ENCODE assay signal across 10 mouse cellular contexts in genomic region chr4:131205685-131206084, GRCm38 (mm10).
DNase-seq lines count a peak whose midpoint lies in the region; ATAC-seq and TF ChIP-seq lines count a peak whose summit lies in the region.
"Had no signal": no experiment of that assay in that cellular context is flagged by ENCODE, and none has a peak within 500 bp of the region (broad histone marks: within the 10 kb centered on the region; RNA-seq: fewer than 3 reads in every experiment).

No protein-coding gene starts in this region.

- TF ChIP-seq CTCF in lung, embryonic 14.5 days (IDR thresholded peaks at IDR 0.05; ENCODE audit: low read depth) = no peak
- no peak for TF ChIP-seq CTCF in lung, postnatal 0 days (IDR thresholded peaks at IDR 0.05)

- H3K4me1 ChIP-seq in embryonic facial prominence, embryonic 12.5 days = peaks cover 3% of the 10 kb centered on the region; the same call in 1 of the 2 replicates
- peaks cover 6% of the 10 kb centered on the region; the same call in 1 of the 2 replicates for H3K4me1 ChIP-seq in embryonic facial prominence, embryonic 10.5 days
- H3K4me1 ChIP-seq in lung, embryonic 14.5 days (ENCODE audit: insufficient read depth) = no peaks in the 10 kb centered on the region
- no peaks in the 10 kb centered on the region for H3K4me1 ChIP-seq in lung, postnatal 0 days (ENCODE audit: insufficient read depth, low read depth, low read length)
- H3K4me1 ChIP-seq in forebrain, embryonic 14.5 days (ENCODE audit: control insufficient read depth, insufficient read depth, low read length) = peaks cover 19% of the 10 kb centered on the region
- H3K4me1 ChIP-seq: heart, embryonic 15.5 days; liver, embryonic 15.5 days had no signal

- no peak for DNase-seq in embryonic facial prominence, embryonic 10.5 days (ENCODE audit: low spot score)
- DNase-seq in lung, embryonic 14.5 days = peak; percentile 7
- no peak for DNase-seq in lung, postnatal 0 days (ENCODE audit: low spot score)
- DNase-seq in cerebellum, adult 8-10 months = peak; percentile 97
- peak; percentile 60 for DNase-seq in forebrain, embryonic 14.5 days (ENCODE audit: low spot score)
- DNase-seq in spleen, postnatal 14 days (ENCODE audit: low spot score in 2 of 2) = no peak
- no peak for DNase-seq in spleen, postnatal 36 days (ENCODE audit: low spot score in 2 of 2)

- no peak for TF ChIP-seq EP300 in lung, postnatal 0 days (IDR thresholded peaks at IDR 0.05)

- H3K27ac ChIP-seq in embryonic facial prominence, embryonic 12.5 days = 0 out of 2 replicates have a peak overlapping the region, but pooled peaks have one; percentile 60
- H3K27ac ChIP-seq in embryonic facial prominence, embryonic 10.5 days (replicated peaks) = no peak overlapping the region
- H3K27ac ChIP-seq in lung, embryonic 14.5 days (ENCODE audit: low read depth) = no peak overlapping the region
- H3K27ac ChIP-seq in lung, postnatal 0 days (ENCODE audit: low read length) = no peak overlapping the region
- H3K27ac ChIP-seq in forebrain, embryonic 14.5 days (ENCODE audit: low read depth, low read length) = peak overlapping the region; percentile 87
- H3K27ac ChIP-seq: heart, embryonic 15.5 days; liver, embryonic 15.5 days had no signal

- H3K4me2 ChIP-seq in embryonic facial prominence, embryonic 12.5 days (replicated peaks) = no peak overlapping the region
- H3K4me2 ChIP-seq in lung, embryonic 14.5 days = no peak overlapping the region
- H3K4me2 ChIP-seq in lung, postnatal 0 days (replicated peaks; ENCODE audit: low read depth, low read length) = no peak overlapping the region
- H3K4me2 ChIP-seq in forebrain, embryonic 14.5 days (ENCODE audit: low read length) = no peak overlapping the region
- H3K4me2 ChIP-seq: heart, embryonic 15.5 days; liver, embryonic 15.5 days had no signal

- no peak overlapping the region for H3K9ac ChIP-seq in embryonic facial prominence, embryonic 12.5 days
- no peak overlapping the region for H3K9ac ChIP-seq in lung, embryonic 14.5 days
- no peak overlapping the region for H3K9ac ChIP-seq in lung, postnatal 0 days (replicated peaks; ENCODE audit: low read depth)
- H3K9ac ChIP-seq in forebrain, embryonic 14.5 days (ENCODE audit: low read length) = no peak overlapping the region
- H3K9ac ChIP-seq: heart, embryonic 15.5 days; liver, embryonic 15.5 days had no signal

- no peaks in the 10 kb centered on the region for H3K27me3 ChIP-seq in embryonic facial prominence, embryonic 12.5 days
- no peaks in the 10 kb centered on the region for H3K27me3 ChIP-seq in embryonic facial prominence, embryonic 10.5 days (replicated peaks; ENCODE audit: low read depth, poor library complexity, severe bottlenecking)
- no peaks in the 10 kb centered on the region for H3K27me3 ChIP-seq in lung, embryonic 14.5 days (ENCODE audit: insufficient read depth, low read length)
- H3K27me3 ChIP-seq in lung, postnatal 0 days (replicated peaks; ENCODE audit: insufficient read depth, low read length) = no peaks in the 10 kb centered on the region
- no peaks in the 10 kb centered on the region for H3K27me3 ChIP-seq in forebrain, embryonic 14.5 days (replicated peaks; ENCODE audit: control insufficient read depth, insufficient read depth, low read length)
- H3K27me3 ChIP-seq: liver, embryonic 15.5 days had no signal

- 62% methylated on average over 4 of the region's 4 CpGs for WGBS in embryonic facial prominence, embryonic 12.5 days
- WGBS in embryonic facial prominence, embryonic 10.5 days = 84% methylated on average over 4 of the region's 4 CpGs
- 38% methylated on average over 4 of the region's 4 CpGs for WGBS in lung, embryonic 14.5 days
- 35% methylated on average over 4 of the region's 4 CpGs for WGBS in lung, postnatal 0 days
- WGBS in forebrain, embryonic 14.5 days = 38% methylated on average over 4 of the region's 4 CpGs

- 0 out of 2 replicates have a peak, but pooled peaks cover 1% of the 10 kb centered on the region for H3K9me3 ChIP-seq in embryonic facial prominence, embryonic 12.5 days
- peaks cover 2% of the 10 kb centered on the region for H3K9me3 ChIP-seq in embryonic facial prominence, embryonic 10.5 days
- no peaks in the 10 kb centered on the region for H3K9me3 ChIP-seq in lung, embryonic 14.5 days (ENCODE audit: low read depth, low read length)
- no peaks in the 10 kb centered on the region for H3K9me3 ChIP-seq in lung, postnatal 0 days (ENCODE audit: low read length)
- no peaks in the 10 kb centered on the region for H3K9me3 ChIP-seq in forebrain, embryonic 14.5 days (replicated peaks; ENCODE audit: control insufficient read depth, low read length)
- H3K9me3 ChIP-seq: heart, embryonic 15.5 days; liver, embryonic 15.5 days had no signal

- no peak overlapping the region for H3K4me3 ChIP-seq in embryonic facial prominence, embryonic 12.5 days
- no peak overlapping the region for H3K4me3 ChIP-seq in embryonic facial prominence, embryonic 10.5 days
- no peak overlapping the region for H3K4me3 ChIP-seq in lung, embryonic 14.5 days (ENCODE audit: low read depth, low read length)
- no peak overlapping the region for H3K4me3 ChIP-seq in lung, postnatal 0 days (ENCODE audit: low read depth, low read length)
- H3K4me3 ChIP-seq in forebrain, embryonic 14.5 days (ENCODE audit: low read depth, low read length) = no peak overlapping the region
- H3K4me3 ChIP-seq: heart, embryonic 15.5 days; liver, embryonic 15.5 days had no signal

- no peaks in the 10 kb centered on the region for H3K36me3 ChIP-seq in embryonic facial prominence, embryonic 12.5 days
- no peaks in the 10 kb centered on the region for H3K36me3 ChIP-seq in embryonic facial prominence, embryonic 10.5 days (replicated peaks)
- no peaks in the 10 kb centered on the region for H3K36me3 ChIP-seq in lung, embryonic 14.5 days (ENCODE audit: insufficient read depth)
- H3K36me3 ChIP-seq in lung, postnatal 0 days (ENCODE audit: insufficient read depth, low read length) = no peaks in the 10 kb centered on the region
- H3K36me3 ChIP-seq in forebrain, embryonic 14.5 days (ENCODE audit: control insufficient read depth, insufficient read depth, low read length) = no peaks in the 10 kb centered on the region
- H3K36me3 ChIP-seq: heart, embryonic 15.5 days; liver, embryonic 15.5 days had no signal

- ATAC-seq in embryonic facial prominence, embryonic 12.5 days (ENCODE audit: insufficient number of reproducible peaks, insufficient read depth, low FRiP score, low TSS enrichment) = no peak
- ATAC-seq in lung, embryonic 14.5 days (ENCODE audit: insufficient read depth) = no peak
- ATAC-seq in lung, postnatal 0 days = no peak
- ATAC-seq in forebrain, embryonic 14.5 days = peak; percentile 45; the same call in 1 of the 2 replicates

Comparison
In these comparisons a context has a peak if more than half of its experiments do, and no peak if none do; other contexts are left out.
1. H3K27ac ChIP-seq: peak in embryonic facial prominence, embryonic 12.5 days (single experiment) and forebrain, embryonic 14.5 days (single experiment); none in embryonic facial prominence, embryonic 10.5 days (single experiment), lung, embryonic 14.5 days (single experiment) and lung, postnatal 0 days (single experiment).
2. DNase-seq: peak in lung, embryonic 14.5 days (single experiment), cerebellum, adult 8-10 months (single experiment) and forebrain, embryonic 14.5 days (single experiment); none in embryonic facial prominence, embryonic 10.5 days (single experiment), lung, postnatal 0 days (single experiment), spleen, postnatal 14 days (0 of 2) and spleen, postnatal 36 days (0 of 2).